Mouse (Mus musculus) hematopoietic stem cell, adult 5-6 weeks (primary cell): Measurements from ENCODE around the gene Osgepl1. TPM values are rescaled to one million over a fixed set of nuclear protein-coding genes. Genes with fewer than 3 reads are reported as not detected.

Experiments
- ATAC-seq, 2 experiments: fragments of 125-278 bp in 1 of 2; replicated peaks in 1 of 2; 2 replicates each; pipeline ENCODE4 v1.8.0; 2016 to 2017; ENCODE audit warnings: inconsistent platforms in 2 of 2, mild to moderate bottlenecking in 2 of 2, moderate number of reproducible peaks in 2 of 2, low read depth in 1 of 2, moderate TSS enrichment in 1 of 2; ENCODE audit not compliant: low FRiP score in 2 of 2, poor library complexity in 2 of 2, severe bottlenecking in 2 of 2, insufficient read depth in 1 of 2, low TSS enrichment in 1 of 2
- total RNA-seq: library from RNA; stranded (forward); fragments of 172-1452, 232-1000 nt; gene quantifications from 2 replicates; pipeline ENCODE4 v1.2.3, GENCODE M21; 2017

Osgepl1 gene
- total RNA-seq, 1 experiment from 2014 or later = 14.8 TPM

- ATAC-seq = peak; percentile 100
These were observed 39.2 kb downstream of the Osgepl1 start, which contains the start of the genes Asdurf, Gm28551 and Asnsd1 for GRCm38 (mm10) chr1:53352327-53353261. TSS of gene Asdurf (minus strand) at chr1:53352619. TSS of gene Gm28551 (minus strand) at chr1:53352667. TSS of gene Asnsd1 (minus strand) at chr1:53352752.

DNA sequence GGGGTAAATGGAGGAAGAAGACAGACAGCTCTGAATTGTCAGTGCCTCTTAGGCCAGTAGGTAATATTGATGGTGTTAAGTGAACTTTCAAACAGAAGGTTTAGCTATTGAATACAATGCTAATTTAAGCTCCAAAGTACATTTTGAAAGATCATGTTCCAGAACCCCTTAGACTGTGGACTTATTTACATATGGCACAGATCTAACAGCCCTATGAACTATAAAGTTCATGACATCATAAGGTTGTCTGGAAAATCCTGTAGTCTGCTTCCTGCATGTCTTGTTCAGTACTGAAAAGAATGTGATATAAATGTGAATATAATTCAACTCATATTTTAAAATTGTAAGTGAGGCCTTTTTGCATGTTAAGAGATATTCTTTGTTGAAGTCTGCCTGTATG, 45.6 kb downstream of the Osgepl1 start:
- ATAC-seq = no peak

Other genes with a start within 250 kb of the Osgepl1 start
- not detected in 2 replicates for gene 1700019A02Rik, start 126.0 kb upstream of the Osgepl1 start, total RNA-seq
- 13.5 and 18.5 TPM in 2 replicates for gene Pms1, start 16.6 kb upstream of the Osgepl1 start, total RNA-seq
- gene Ormdl1, start 16.5 kb upstream of the Osgepl1 start, total RNA-seq = 42.8 and 43.3 TPM in 2 replicates
- gene Gm28778, start 16.5 kb upstream of the Osgepl1 start, total RNA-seq = not detected in 2 replicates
- gene Asdurf, start 39.0 kb downstream of the Osgepl1 start, total RNA-seq = 113 and 322 TPM in 2 replicates
- gene Gm28551, start 39.0 kb downstream of the Osgepl1 start, total RNA-seq = not detected in 2 replicates
- gene Asnsd1, start 39.1 kb downstream of the Osgepl1 start, total RNA-seq = 79.6 and 102 TPM in 2 replicates